Mouse (Mus musculus): ENCODE data around the gene Plxdc1. TPM values are rescaled to one million over a fixed set of nuclear protein-coding genes. Genes with fewer than 3 reads are reported as not detected.

Gene Plxdc1
- polyA plus RNA-seq, 1 experiment from 2014 or later, result 1.4 TPM

GRCm38 (mm10) chr11:97998074-97998793, 12.0 kb upstream of the Plxdc1 start:
- Histone ChIP-seq H3K27me3 (peaks cover 7% of the 10 kb centered on the region; the same call in 1 of the 2 replicates), H3K27ac (replicated peaks) (no peak overlapping the region), H3K9me3 (no peaks in the 10 kb centered on the region), H3K9ac (no peak overlapping the region), H3K36me3 (peaks cover 5% of the 10 kb centered on the region; the same call in 1 of the 2 replicates), H3K4me1 (replicated peaks) (peaks cover 33% of the 10 kb centered on the region), H3K4me2 (no peak overlapping the region), H3K4me3 (no peak overlapping the region)
- no peak for ATAC-seq (ENCODE audit: low FRiP score, low read depth)
- 87% methylated on average over 11 of the region's 11 CpGs for WGBS

GRCm38 (mm10) chr11:97997387-97997960, 11.2 kb upstream of the Plxdc1 start:
- no peak for ATAC-seq (ENCODE audit: low FRiP score, low read depth)
- Histone ChIP-seq H3K27me3 (peaks cover 7% of the 10 kb centered on the region; the same call in 1 of the 2 replicates), H3K4me1 (replicated peaks) (peaks cover 26% of the 10 kb centered on the region), H3K9me3 (no peaks in the 10 kb centered on the region), H3K27ac (replicated peaks) (no peak overlapping the region), H3K36me3 (no peaks in the 10 kb centered on the region), H3K4me3 (no peak overlapping the region), H3K9ac (no peak overlapping the region), H3K4me2 (no peak overlapping the region)
- WGBS, result 72% methylated on average over 8 of the region's 8 CpGs

- H3K4me1 ChIP-seq (replicated peaks), result peaks cover 26% of the 10 kb centered on the region
- no peaks in the 10 kb centered on the region for H3K9me3 ChIP-seq
- no peak overlapping the region for H3K27ac ChIP-seq (replicated peaks)
- WGBS, result 77% methylated on average over 1 of the region's 1 CpGs
- no peak for ATAC-seq (ENCODE audit: low FRiP score, low read depth)
- no peaks in the 10 kb centered on the region for H3K36me3 ChIP-seq
- peaks cover 7% of the 10 kb centered on the region; the same call in 1 of the 2 replicates for H3K27me3 ChIP-seq
- H3K4me2 ChIP-seq, result no peak overlapping the region
- H3K4me3 ChIP-seq, result no peak overlapping the region
- H3K9ac ChIP-seq, result no peak overlapping the region
Measured at GRCm38 (mm10) chr11:97996691-97997090, 10.4 kb upstream of the Plxdc1 start.

GRCm38 (mm10) chr11:97995564-97996288, 9.5 kb upstream of the Plxdc1 start, which contains the start of gene Arl5c:
Gene Arl5c, minus strand, starts transcription at chr11:97996181.
- peak within 1 kb of the TSS; percentile 41 for H3K4me3 ChIP-seq
- H3K27ac ChIP-seq (replicated peaks), result no peak within 1 kb of the TSS
- 1% methylated on average over 26 of the region's 26 CpGs for WGBS
- peaks cover 22% of the 10 kb centered on the region for H3K4me1 ChIP-seq (replicated peaks)
- peak; percentile 61 for ATAC-seq (ENCODE audit: low FRiP score, low read depth)
- peaks cover 7% of the 10 kb centered on the region; the same call in 1 of the 2 replicates for H3K27me3 ChIP-seq
- H3K36me3 ChIP-seq, result no peaks in the 10 kb centered on the region
- no peaks in the 10 kb centered on the region for H3K9me3 ChIP-seq
- peak within 1 kb of the TSS; percentile 31 for H3K9ac ChIP-seq
- H3K4me2 ChIP-seq, result peak within 1 kb of the TSS; percentile 84

GRCm38 (mm10) chr11:97994539-97995100, 8.4 kb upstream of the Plxdc1 start:
- Histone ChIP-seq H3K9ac (peak overlapping the region; percentile 31; the same call in 1 of the 2 replicates), H3K4me2 (peak overlapping the region; percentile 84), H3K27me3 (peaks cover 7% of the 10 kb centered on the region; the same call in 1 of the 2 replicates), H3K4me3 (peak overlapping the region; percentile 41), H3K27ac (replicated peaks) (no peak overlapping the region), H3K4me1 (replicated peaks) (peaks cover 28% of the 10 kb centered on the region), H3K36me3 (no peaks in the 10 kb centered on the region), H3K9me3 (no peaks in the 10 kb centered on the region)
- 9% methylated on average over 13 of the region's 13 CpGs for WGBS
- no peak for ATAC-seq (ENCODE audit: low FRiP score, low read depth)

- H3K4me3 ChIP-seq, result peak overlapping the region; percentile 77
- 0% methylated on average over 26 of the region's 26 CpGs for WGBS
- no peaks in the 10 kb centered on the region for H3K9me3 ChIP-seq
- H3K4me2 ChIP-seq, result peak overlapping the region; percentile 87
- peak overlapping the region; percentile 93 for H3K27ac ChIP-seq (replicated peaks)
- H3K36me3 ChIP-seq, result no peaks in the 10 kb centered on the region
- H3K4me1 ChIP-seq (replicated peaks), result peaks cover 30% of the 10 kb centered on the region
- H3K27me3 ChIP-seq, result peaks cover 24% of the 10 kb centered on the region
- peak; percentile 87 for ATAC-seq (ENCODE audit: low FRiP score, low read depth)
- peak overlapping the region; percentile 87 for H3K9ac ChIP-seq
Measured at GRCm38 (mm10) chr11:97988530-97989096, 2.4 kb upstream of the Plxdc1 start.

- peak overlapping the region; percentile 93 for H3K27ac ChIP-seq (replicated peaks)
- no peaks in the 10 kb centered on the region for H3K36me3 ChIP-seq
- H3K4me2 ChIP-seq, result peak overlapping the region; percentile 87
- H3K4me1 ChIP-seq (replicated peaks), result peaks cover 30% of the 10 kb centered on the region
- peak overlapping the region; percentile 87 for H3K9ac ChIP-seq
- ATAC-seq (ENCODE audit: low FRiP score, low read depth), result peak; percentile 78
- H3K4me3 ChIP-seq, result peak overlapping the region; percentile 77
- under 1% methylated on average over 42 of the region's 42 CpGs for WGBS
- no peaks in the 10 kb centered on the region for H3K9me3 ChIP-seq
- peaks cover 24% of the 10 kb centered on the region for H3K27me3 ChIP-seq
Measured at GRCm38 (mm10) chr11:97987551-97988526, 1.6 kb upstream of the Plxdc1 start.

- Histone ChIP-seq H3K4me2 (peak overlapping the region; percentile 87), H3K27me3 (peaks cover 24% of the 10 kb centered on the region), H3K4me3 (peak overlapping the region; percentile 77), H3K36me3 (no peaks in the 10 kb centered on the region), H3K27ac (replicated peaks) (peak overlapping the region; percentile 82; the same call in 1 of the 2 replicates), H3K9ac (no peak overlapping the region), H3K9me3 (no peaks in the 10 kb centered on the region), H3K4me1 (replicated peaks) (peaks cover 30% of the 10 kb centered on the region)
- 40% methylated on average over 12 of the region's 17 CpGs for WGBS
- ATAC-seq (ENCODE audit: low FRiP score, low read depth), result no peak
Measured at GRCm38 (mm10) chr11:97986738-97987465, 658 bp upstream of the Plxdc1 start.

- Histone ChIP-seq H3K4me3 (no peak overlapping the region), H3K4me1 (replicated peaks) (peaks cover 15% of the 10 kb centered on the region), H3K36me3 (no peaks in the 10 kb centered on the region), H3K27me3 (peaks cover 24% of the 10 kb centered on the region), H3K9me3 (no peaks in the 10 kb centered on the region), H3K9ac (no peak overlapping the region), H3K4me2 (no peak overlapping the region), H3K27ac (replicated peaks) (no peak overlapping the region)
- WGBS, result 50% methylated on average over 1 of the region's 1 CpGs
- no peak for ATAC-seq (ENCODE audit: low FRiP score, low read depth)
Measured at GRCm38 (mm10) chr11:97983983-97984382, 2.3 kb downstream of the Plxdc1 start.

- Histone ChIP-seq H3K4me3 (no peak overlapping the region), H3K9ac (no peak overlapping the region), H3K4me1 (replicated peaks) (peaks cover 15% of the 10 kb centered on the region), H3K36me3 (no peaks in the 10 kb centered on the region), H3K4me2 (no peak overlapping the region), H3K9me3 (no peaks in the 10 kb centered on the region), H3K27ac (replicated peaks) (no peak overlapping the region), H3K27me3 (peaks cover 24% of the 10 kb centered on the region)
- no peak for ATAC-seq (ENCODE audit: low FRiP score, low read depth)
- 85% methylated on average over 3 of the region's 3 CpGs for WGBS
Measured at GRCm38 (mm10) chr11:97983506-97983905, 2.7 kb downstream of the Plxdc1 start.
